Mouse (Mus musculus) right cerebral cortex, adult 18-20 months (tissue): ENCODE data around the gene Xpo1.
"Not testable (repeated sequence)": the region's sequence is repeated elsewhere in the genome, so short reads cannot be mapped to it uniquely, and the experiment has no call there.

ENCODE experiments used
- DNase-seq: peaks from one replicate; pipeline ENCODE4 v3.0.0; 2022; ENCODE audit warnings: mixed read lengths

The Xpo1 gene

DNA sequence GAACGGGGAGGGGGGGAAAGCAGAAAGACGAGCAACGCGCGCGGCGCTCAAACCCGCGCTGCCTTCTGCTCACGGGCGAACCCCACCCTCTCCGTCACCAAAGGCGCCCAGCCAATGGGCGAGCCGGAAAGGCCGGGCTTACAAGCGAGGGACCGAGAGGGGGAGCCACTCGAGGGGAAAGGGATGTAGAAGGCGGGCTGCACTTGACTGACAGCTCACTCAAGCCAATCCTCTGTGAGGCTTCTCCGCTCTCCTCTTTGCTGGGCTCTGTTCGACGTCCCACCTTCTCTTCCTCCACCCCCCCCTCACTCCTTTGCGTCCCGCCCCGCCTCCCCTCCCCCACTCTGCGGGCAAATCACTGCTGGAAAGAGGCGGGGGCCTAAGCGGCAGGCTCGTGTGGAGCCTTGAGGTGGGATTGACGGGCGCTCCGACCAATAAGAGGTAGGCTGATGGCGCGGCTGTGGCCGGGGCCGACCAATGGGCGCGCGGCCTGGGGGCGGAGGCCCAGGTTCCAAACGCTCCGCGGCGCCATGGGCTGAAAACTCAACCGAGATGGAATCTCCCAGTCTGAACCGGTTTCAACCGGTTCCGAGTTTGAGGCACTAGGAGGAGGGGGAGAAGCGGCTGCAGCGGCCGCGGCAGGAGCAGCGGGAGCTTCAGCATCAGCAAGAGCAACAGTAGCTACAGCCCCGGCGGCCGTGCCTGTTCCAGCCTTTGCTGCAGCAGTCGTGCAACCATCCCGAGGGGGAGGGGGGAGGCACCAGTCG is at the start of gene Xpo1:
TSS of gene Xpo1 (plus strand) at position 615 of the 767 bp plus-strand sequence.
- DNase-seq, result peak; percentile 100

DNA sequence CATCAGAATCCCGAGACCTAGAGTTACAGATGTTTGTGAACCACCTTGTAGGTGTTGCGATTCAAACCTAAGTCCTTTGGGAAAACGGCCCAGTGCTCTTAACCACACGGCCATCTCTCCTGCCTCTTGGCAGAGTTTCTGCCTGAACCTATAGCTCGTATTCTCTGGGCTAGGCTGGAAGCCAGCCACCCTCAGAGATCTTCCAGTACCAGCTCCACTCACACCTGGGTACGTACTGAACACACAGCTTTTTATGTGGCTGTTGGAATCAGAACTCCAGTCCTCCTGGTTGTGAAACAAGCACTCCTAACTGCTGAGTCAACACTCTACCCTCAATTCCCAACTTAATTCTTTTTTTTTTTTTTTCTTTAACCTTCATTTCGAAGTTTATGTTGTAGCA is 46.1 kb upstream of the Xpo1 start:
- DNase-seq, result no peak

DNA sequence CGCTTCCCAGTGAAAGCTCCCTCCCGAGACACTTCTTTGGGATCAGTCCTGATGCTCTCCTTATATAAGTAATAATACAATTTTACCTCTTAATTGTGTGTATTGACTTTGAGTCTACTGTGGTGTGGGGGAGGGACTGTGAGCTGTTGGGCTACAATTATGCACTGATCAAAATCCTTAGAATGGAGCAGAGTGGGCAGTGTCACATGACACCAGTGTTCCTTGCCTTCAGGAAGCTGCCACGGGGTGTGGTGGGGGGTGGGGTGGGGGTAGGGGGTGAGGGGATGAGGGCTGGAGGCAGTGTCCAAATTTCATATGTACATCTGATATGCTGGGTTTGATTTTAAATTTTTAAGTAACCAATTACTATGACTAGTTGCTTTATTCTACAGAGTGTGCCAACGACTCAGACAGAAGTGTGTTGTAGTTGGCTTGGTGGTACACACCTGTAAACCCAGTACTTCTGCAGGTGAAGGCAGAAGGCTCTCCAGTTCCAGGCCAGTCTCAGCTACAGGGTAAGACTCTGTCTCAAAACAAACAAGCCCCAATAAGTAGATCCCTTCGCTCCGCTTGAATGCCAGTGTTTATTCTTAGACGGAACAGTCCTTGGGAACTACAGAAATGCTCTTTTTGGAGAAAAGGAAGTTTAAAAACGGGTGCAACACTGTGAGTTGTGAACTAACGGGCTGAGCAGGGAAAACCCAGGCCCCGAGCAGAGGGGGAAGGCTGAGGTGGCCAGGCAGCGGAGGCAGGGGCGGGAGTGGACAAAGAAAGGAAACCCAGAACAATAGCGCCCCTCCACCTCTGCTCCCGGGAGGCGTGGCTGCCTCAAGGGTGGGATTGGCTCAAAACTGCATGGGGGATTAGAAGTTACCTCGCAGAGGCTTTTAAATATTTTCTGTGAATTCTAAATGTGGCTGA is 45.0 kb upstream of the Xpo1 start:
- DNase-seq, result no peak

DNA sequence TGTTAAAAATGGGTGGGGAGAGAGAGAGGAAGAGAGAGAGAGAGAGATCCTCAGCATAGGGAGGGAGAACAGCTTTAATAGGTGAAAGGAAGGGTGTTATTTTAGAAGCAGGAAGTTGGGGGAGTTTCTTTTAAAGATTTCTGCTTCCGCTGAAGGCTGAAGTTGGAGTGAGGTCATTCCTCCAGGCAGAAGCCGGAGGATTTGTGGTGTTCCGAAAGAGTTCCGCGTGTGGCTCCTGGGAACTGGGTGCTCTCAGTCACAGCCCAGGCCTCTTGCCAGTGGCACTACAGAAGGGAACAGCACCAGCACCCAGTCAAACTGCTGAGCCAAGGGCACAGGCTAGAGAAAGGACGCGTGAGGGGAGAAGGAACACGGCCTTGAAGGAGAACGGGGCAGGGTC is 38.4 kb upstream of the Xpo1 start:
- no peak for DNase-seq

DNA sequence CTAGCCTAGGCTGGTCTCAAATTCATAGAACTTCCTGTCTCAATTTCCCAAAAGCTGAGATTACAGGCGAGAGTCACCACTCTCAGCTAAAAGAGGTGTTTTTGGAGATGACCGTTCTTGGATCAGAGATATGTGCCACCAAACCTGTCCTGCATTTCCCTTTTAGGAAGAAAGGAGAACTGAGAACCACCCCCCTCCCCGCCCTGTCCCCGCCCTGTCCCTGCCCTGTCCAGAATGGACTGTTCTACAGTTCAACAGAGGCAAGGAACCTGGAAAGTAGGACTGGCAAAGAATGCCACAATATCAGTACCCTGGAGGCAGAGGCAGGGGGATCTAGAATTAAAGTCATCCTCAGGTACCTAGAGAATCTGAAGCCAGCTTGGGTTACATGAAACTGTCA is 19.8 kb upstream of the Xpo1 start:
- no peak for DNase-seq

DNA sequence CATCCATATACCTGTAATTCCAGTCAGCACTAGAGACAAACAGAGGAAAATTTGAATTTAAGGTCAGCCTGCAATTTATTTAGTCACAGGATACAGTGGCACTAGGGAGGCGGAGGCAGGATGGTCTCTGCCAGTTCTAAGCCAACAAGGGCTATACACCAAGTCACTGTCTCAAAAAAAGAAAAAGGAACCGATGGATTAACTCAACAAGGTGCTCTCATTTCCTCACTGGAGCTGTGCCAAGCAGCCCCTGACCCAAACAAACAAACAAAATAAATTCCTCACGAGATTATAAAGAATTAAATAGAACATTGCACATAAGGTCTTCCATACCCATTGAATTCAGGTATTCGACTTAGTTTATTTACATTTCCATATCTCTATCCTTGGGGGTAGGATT is 1.9 kb upstream of the Xpo1 start:
- DNase-seq, result no peak

DNA sequence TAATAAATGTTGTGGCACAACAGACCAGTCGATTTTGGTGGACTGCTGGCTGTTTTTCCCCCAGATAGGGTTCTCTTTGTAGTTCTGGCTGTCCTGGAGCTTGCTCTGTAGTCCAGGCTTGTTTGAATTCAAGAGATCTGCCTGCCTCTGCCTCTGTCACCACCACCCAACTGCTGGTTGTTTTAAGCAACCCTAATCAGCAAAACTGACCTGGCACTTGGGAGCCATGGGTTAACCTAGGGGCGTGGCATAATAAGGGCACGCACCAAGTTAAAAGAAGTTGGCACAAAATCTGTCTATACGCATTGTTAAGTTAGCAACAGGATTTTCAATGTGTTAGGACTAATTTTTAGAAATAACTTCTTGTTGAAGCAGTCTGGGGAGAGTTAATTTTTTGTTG is 1.3 kb upstream of the Xpo1 start:
- no peak for DNase-seq

DNA sequence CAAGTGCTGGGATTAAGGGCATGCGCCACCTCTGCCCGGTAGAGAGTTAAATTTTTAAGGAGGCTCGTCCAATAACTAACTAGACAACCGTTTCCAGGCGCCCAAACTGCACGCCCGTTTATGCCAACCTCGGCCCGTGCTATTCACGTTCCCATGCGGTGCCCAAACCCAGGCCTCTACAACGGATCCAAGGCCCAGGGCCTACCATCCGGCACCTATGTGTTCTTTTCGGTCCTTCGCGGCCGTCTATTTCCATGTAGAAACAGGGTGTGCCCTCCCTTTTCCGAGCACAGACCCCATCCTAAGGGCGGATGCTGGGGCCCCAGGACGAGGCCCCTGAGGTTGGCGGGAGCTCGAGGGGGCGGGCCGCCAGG is 801 bp upstream of the Xpo1 start:
- no peak for DNase-seq

DNA sequence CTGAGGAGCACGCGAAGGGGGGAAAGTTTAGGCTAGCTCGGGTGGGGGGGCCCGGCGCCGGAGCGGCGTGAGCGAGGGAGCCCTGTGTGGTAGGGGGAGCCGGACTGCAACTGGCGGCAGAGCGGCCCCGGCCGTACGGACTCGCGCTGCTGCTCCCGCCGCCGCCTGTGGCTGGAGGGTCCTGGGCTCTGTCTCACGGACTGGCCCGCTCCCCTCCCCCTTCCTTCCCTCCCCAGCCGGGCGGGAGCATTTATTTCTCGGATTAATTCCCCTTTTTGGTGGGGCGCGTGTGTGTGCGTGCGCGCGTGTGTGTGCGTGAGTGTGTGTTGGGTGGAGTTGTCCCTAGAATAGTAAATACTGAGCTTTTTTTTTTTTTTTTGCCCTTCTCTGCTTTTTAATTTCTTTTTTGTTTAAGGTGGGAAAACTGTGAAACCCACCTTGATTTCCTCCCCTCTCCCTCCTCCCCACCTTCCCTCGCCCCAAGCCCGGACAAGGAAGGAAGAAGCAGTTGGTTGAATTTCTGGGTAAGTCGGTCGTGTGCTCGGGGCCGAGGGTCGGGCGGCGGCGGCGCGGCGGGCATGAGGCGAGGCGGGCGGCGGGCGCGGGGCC is 457 bp downstream of the Xpo1 start:
- DNase-seq, result no peak

DNA sequence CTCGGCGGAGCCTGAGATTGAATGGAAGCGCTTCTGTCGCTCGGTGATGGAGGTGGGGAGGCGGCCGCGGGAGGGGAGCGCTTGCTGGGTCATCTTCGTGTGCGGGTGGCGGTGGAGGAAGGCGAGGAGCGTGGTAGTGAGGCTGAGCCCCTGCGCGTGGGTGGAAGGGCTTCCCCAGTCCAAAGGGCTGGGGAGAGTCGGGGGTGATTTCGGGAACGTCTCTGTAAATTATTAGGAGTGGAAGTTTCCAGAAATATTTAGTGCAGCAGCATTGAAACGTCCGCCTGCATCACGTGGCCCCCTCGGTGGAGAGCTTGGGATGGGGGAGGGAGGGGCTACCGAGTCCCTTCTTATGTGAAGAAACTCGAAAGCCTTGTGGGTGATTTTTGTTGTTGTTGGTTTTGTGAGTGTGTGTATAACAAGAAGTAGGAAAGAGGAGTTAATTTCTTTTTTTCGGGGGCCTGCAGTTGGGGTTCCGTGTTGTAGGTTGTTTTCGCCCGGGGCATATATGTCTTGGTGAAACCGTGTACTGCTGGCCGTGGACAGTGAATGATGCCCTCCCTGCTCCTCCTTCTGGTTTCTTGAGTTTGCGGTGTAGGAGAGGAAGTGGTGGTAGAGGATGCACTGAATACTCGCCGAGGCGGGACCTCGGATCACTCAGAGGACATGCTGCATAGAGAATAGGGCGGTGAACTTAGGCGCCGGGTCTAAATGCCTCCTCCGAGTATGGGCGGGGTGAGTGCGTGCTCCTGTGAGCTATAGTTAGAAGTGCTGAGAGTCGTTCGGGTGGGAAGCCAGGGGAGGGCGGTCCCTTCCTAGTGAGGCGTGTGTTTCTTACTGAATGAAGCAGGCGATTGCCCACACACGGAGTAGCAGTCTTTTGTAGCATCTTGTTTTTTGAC is 1.2 kb downstream of the Xpo1 start:
- DNase-seq, result peak; percentile 71

DNA sequence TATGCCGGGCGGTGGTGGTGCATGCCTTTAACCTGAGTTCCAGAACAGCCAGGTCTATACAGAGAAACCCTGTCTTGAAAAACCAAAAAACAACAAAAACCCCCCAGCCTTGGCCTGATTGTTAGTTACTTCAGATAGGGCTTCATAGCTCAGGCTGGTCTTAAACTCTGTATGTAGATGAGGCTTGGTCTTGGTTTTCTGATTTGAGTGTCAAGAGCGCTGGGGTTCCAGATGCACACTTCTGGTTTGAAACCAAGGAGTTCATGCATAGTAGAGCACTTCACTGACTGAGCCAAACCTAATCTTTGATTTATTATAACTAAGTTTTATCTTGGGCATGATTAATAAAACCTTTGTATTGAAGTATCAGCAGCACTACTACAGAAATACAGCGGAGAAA is 3.2 kb downstream of the Xpo1 start:
- no peak for DNase-seq

DNA sequence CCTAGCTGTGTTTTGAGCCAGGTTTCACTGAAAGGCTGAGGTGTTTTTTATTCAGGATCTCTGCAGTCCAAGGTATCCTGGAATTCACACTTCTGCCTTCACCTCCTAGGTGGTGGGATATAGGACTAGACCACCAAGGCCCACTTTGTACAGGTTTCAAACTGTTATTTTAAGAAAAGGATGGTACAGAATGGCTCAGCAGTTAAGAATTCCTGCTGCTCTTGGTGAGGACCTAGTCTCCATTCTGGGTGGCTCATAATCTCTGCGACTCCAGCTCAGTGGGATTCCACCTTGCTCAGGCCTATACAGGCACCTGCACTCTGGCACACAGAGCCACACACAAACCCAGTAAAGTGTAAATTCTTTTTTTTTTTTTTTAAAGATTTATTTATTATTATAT is 3.6 kb downstream of the Xpo1 start:
- DNase-seq, result no peak

DNA sequence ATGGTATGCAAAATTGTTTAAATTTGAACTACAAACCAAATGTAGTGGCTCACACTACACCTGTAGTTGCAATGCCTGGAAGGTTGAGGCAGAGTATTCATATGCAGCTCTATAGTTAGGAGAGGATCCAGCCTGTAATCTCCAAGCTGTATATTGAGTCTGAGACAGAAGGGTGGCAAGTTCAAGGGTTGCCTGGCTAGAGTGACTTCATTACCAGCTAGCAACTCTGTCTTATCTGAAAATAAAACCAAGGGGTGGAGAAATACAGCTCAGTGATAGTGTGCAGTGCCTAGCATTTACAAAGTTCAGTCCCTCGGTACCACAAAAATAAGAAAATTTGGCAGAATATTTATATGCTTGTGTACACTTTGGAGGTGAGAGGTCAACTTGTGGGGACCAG is 4.3 kb downstream of the Xpo1 start:
- DNase-seq, result no peak

DNA sequence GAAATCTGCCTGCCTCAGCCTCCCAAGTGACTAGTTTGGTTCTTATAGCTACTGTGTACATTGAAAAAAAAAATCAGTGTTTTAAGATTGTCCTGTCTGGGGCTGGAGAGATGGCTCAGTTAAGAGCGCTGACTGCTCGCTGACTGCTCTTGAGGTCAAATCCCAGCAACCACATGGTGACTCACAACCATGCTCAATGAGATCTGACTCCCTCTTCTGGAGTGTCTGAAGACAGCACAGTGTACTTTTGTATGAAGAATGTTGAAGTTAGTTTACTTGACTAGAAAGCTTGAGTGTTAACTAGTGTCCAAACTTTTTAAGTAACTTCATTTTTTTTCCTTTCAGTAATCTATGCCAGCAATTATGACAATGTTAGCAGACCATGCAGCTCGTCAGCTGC is 5.6 kb downstream of the Xpo1 start:
- no peak for DNase-seq

DNA sequence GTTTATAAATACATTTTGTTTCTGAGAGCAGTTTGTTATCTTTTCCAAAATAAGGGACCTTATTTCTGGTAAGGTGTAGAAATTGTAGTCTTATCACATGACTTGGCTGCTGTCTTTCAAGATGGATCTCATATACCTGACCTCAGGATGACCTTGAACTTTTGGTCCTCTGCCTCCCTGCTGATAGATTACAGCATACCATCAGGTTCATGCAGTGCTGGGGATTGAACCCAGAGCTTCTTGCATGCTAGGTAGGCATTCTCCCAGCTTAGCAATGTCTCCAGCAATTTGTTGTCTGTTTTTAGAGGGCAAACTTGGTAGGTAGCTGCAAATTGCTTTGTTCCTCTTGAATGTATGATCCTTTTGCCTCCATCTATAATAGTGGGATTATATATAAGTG is 9.1 kb downstream of the Xpo1 start:
- no peak for DNase-seq

DNA sequence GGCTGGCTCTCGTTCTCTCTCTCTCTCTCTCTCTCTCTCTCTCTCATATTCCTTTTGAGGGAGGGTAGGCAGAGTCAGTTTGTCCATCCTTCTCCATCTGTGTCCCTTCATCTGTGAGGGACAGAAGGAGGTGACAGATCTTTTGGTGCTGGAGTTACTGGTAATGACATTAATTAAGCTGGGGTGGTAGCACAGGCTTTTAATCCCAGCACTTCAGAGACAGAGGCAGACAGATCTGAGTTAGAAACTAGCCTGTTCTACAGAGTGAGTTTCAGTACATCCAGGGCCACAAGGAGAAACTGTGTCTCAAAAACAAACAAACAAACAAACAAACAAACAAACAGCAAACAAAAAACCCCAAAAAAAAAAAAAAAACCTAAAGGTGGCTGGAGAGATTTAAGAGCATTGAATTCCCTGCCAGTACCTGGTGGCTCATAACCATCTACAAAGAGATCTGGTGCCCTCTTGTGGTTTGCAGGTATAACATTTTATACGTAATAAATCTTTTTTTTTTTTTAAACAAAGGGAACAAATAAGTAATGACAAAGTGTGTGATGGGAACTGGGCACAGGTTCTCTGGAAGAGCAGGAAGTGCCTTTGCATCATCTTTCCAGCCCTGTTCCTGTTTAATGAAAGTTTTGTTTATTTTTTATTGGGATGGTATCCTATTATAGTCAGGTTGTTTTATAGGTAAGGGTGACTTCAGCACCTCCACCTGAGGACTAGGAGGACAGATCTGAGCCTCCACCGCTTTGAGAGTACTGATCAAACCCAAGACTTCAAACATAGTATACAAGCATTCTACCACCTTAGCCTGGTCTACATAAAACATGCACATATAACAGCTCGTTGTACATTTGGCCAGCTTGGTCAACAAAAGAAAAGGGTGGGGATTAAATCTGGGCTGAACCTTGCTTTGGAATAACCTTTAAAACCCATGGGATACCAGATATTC is 16.2 kb downstream of the Xpo1 start:
- peak; percentile 26 for DNase-seq

DNA sequence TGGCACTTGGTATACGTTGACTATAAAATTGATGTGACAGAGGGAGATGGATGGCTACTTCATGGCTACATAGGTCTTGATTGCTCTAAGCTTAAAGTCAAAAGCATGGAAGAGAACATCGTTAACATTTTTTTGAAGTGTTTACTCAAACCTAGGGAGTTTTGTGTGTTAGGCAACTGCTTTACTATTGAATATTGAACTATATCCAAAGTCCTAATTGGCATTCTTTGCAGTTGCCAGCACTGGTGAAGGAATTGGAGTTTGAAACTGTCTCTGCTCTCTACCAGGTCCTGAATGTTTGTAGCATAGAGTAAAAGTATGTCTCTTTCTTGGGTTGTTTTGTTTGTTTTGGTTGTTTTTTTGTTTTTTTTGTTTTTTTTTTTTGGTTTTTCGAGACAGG is 19.9 kb downstream of the Xpo1 start:
- DNase-seq, result no peak

DNA sequence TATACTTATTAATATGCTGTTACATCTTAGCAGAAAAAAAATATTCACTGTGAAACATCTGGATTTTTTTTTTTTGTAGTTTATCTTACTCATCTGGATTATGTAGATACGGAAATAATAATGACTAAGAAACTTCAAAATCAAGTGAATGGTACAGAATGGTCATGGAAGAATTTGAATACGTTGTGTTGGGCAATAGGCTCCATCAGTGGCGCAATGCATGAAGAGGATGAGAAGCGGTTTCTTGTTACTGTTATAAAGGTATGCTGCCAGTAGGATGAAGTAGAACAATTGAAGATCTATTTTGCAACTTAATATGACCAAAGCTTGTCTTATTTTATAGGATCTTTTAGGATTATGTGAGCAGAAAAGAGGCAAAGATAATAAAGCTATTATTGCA is 28.6 kb downstream of the Xpo1 start:
- DNase-seq, result no peak

DNA sequence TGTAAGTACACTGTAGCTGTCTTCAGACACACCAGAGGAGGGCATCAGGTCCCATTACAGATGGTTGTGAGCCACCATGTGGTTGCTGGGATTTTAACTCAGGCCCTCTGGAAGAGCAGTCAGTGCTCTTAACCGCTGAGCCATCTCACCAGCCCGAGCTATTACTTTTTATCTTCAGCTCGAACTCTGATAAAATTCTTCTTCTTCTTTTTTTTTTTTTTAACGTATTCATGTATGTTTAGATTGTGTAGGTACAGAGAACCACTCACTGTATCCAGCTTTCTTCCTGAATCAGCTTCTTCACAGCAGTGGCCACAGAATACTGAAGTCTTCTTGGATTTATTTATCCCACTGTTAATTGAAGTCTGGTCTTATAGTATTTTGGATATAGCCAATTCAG is 33.0 kb downstream of the Xpo1 start:
- not testable (repeated sequence) for DNase-seq

DNA sequence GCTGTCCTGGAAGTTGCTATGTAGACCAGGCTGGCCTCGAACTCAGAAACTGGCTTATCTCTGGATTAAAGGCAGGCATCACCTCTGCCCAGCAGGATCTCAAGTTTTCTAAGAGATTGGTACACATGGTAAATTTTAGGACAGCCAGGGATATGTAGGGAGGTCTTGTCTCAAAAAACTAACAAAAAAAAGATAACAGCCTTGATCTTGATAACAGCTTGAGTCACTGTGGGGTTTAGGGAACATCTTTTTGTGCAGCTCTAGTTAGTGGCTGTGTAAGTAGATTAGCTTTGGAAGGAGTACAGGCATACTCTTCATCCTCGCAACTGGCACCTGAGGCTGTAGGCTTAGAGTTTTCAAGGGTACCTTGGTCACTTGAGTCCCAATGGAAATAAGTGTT is 41.5 kb downstream of the Xpo1 start:
- DNase-seq, result no peak

DNA sequence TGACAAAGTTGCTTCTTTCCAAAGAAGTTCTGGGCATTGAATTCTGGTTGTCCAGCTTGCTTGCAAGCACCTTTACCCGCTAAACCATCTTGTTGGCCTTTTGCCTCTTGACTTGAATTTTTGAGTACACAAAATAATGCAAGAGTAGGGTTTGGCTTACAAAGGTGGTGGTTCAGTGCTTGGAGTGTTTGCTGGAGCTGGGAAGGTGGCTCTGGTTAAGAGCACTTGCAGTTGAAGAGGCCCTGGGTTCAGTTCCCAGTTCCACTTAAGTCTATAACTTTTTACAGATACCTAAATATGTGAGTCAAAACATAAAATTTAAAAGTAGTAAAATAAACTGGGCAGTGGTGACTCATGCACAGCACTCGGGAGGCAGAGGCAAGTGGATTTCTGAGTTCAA is 42.5 kb downstream of the Xpo1 start:
- no peak for DNase-seq

DNA sequence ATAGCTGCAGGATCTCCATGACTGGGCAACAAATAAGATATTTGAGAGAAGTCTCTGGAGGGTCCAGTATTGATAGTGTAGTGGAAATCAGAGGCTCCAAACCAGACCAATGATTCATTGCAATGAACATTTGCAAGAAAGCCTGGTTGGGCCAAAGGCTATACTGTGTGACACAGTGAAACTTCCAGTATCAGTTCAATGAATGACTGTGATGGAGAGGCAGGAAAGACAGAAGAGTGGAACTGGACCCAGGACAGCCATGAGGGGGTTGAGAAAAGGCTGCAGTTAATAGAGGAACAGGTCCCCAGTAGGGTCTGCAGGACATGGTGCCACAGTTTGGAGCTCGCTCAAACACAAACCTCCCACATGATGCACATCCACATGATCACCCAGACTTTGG is 44.1 kb downstream of the Xpo1 start:
- no peak for DNase-seq
